Mouse (Mus musculus) kidney, adult 2 months (tissue): ENCODE results near the gene Cers1.

Experiments
- CTCF ChIP-seq: fragments of 200-500 bp; conservative IDR thresholded peaks from 2 replicates; pipeline ENCODE4 v1.5.1; 2011; ENCODE audit warnings: low read depth, mild to moderate bottlenecking, control low read depth, low read length, moderate library complexity, mixed read lengths; ENCODE audit not compliant: insufficient read depth, insufficient read length
- POLR2A ChIP-seq: fragments of 200-500 bp; IDR thresholded peaks from one replicate; pipeline ENCODE4 v1.6.1; 2011; ENCODE audit warnings: low read depth, low read length, control low read depth

DNA sequence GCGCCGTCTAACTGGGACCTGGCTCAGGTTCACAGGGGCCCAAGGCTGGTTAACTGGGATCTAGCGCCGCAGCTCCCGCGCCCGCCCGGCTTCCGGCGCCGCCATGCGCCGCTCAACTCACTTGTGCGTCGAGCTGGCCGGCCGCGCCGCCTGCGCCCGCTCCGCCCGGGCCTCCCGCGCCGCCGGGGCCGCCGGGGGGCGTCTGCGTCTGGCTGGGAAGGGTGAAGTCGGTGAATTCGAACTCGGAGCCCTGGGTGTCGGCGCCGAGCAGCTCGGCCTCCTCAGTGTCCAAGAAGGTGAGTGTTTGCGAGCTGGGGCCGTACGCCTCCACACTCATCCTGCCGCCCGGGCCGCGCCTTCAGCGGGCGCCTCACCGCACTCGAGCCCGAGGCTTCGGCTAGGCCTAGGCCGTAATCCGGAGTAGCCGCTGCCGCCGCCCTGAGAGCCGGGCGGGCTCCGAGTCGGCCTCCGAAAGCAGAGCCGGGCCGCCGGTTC lies 37.1 kb downstream of the Cers1 start:
- TF ChIP-seq POLR2A (no peak), CTCF (no peak)
